Mouse (Mus musculus): Measurements from ENCODE around the gene Zim1.

Zim1 gene

GRCm38 (mm10) chr7:6685511-6685910, 10.7 kb downstream of the Zim1 start:
- ChIA-PET CTCF (no interaction called here), POLR2A (no interaction called here)

- ChIA-PET POLR2A (no interaction called here), CTCF (no interaction called here)
These were observed 29.5 kb downstream of the Zim1 start for GRCm38 (mm10) chr7:6666726-6667125.

GRCm38 (mm10) chr7:6663430-6663829, 32.8 kb downstream of the Zim1 start:
- CTCF ChIA-PET = no interaction called here

GRCm38 (mm10) chr7:6659605-6660004, 36.6 kb downstream of the Zim1 start:
- CTCF ChIA-PET = interaction anchor here (0.6 to 4.1 kb wide), 52 partner anchors 9 to 638 kb away, joined by 3 to 52 read pairs (median 4); partner anchors contain the start of genes Zim1 (in 2 of the 4), Peg3 (in 1 of the 4), Zfp773 (in 1 of the 4) and Zfp78 (in 1 of the 4)
- POLR2A ChIA-PET = interaction anchor here in 3 of 4 experiments (0.9 to 3.3 kb wide), 13 partner anchors 9 to 331 kb away, joined by 3 to 28 read pairs (median 3); partner anchors contain the start of genes Zfp583 (in 1 of the 3) and Zim1 (in 1 of the 3)

More at GRCm38 (mm10) chr7:6663430-6663829, 32.8 kb downstream of the Zim1 start:
- POLR2A ChIA-PET = no interaction called here

GRCm38 (mm10) chr7:6658606-6659005, 37.6 kb downstream of the Zim1 start:
- ChIA-PET CTCF (interaction anchor here (0.6 to 4.1 kb wide), 30 partner anchors 10 to 1958 kb away, joined by 3 to 52 read pairs (median 6); partner anchors contain the start of gene Zim1 (in 2 of the 4)), POLR2A (interaction anchor here in 3 of 4 experiments (0.8 to 3.3 kb wide), 12 partner anchors 8 to 327 kb away, joined by 3 to 28 read pairs (median 4); partner anchors contain the start of genes Zim1 (in 2 of the 3), Peg3 (in 1 of the 3), Usp29 (in 1 of the 3) and Zfp583 (in 1 of the 3))

- ChIA-PET POLR2A (no interaction called here), CTCF (interaction anchor here in 1 of 4 experiments (1.1 kb wide), 1 partner anchor 266 kb away, joined by 3 read pairs; no protein-coding TSS in a partner anchor)
These were observed 44.1 kb downstream of the Zim1 start for GRCm38 (mm10) chr7:6652151-6652550.

- CTCF ChIA-PET = no interaction called here
These were observed 45.0 kb downstream of the Zim1 start for GRCm38 (mm10) chr7:6651221-6651620.

GRCm38 (mm10) chr7:6650526-6650925, 45.7 kb downstream of the Zim1 start:
- ChIA-PET CTCF (no interaction called here), POLR2A (interaction anchor here in 1 of 4 experiments (1.4 kb wide), 1 partner anchor 9 kb away, joined by 3 read pairs; no protein-coding TSS in a partner anchor)

More at GRCm38 (mm10) chr7:6651221-6651620, 45.0 kb downstream of the Zim1 start:
- POLR2A ChIA-PET = no interaction called here

- ChIA-PET CTCF (interaction anchor here in 2 of 4 experiments (1.0 to 1.3 kb wide), 2 partner anchors 11 to 13 kb away, joined by 3 to 4 read pairs; no protein-coding TSS in a partner anchor), POLR2A (interaction anchor here in 1 of 4 experiments (0.6 kb wide), 1 partner anchor 709 kb away, joined by 3 read pairs; no protein-coding TSS in a partner anchor)
These were observed 50.4 kb downstream of the Zim1 start for GRCm38 (mm10) chr7:6645821-6646220.

- POLR2A ChIA-PET = no interaction called here
- CTCF ChIA-PET = no interaction called here
These were observed 58.2 kb downstream of the Zim1 start for GRCm38 (mm10) chr7:6638076-6638475.

GRCm38 (mm10) chr7:6636741-6637140, 59.5 kb downstream of the Zim1 start:
- CTCF ChIA-PET = no interaction called here
- POLR2A ChIA-PET = no interaction called here

GRCm38 (mm10) chr7:6635831-6636230, 60.4 kb downstream of the Zim1 start:
- POLR2A ChIA-PET = no interaction called here
- CTCF ChIA-PET = no interaction called here

All from embryonic stem cell, embryonic (primary cell).